Mouse (Mus musculus): Measurements from ENCODE around the gene Cntnap5a. TPM values are rescaled to one million over a fixed set of nuclear protein-coding genes. Genes with fewer than 3 reads are reported as not detected.

Cntnap5a gene
- total and polyA plus RNA-seq, 2 experiments from 2014 or later = 2.8 to 17.2 TPM

GRCm38 (mm10) chr1:115745569-115745968 is 61.0 kb downstream of the Cntnap5a start:
- no peak for ATAC-seq
- Histone ChIP-seq H3K4me2 (ENCODE audit: low read depth, low read length) (no peak overlapping the region), H3K27ac (no peak overlapping the region), H3K27me3 (ENCODE audit: insufficient read depth, low read length) (no peaks in the 10 kb centered on the region), H3K4me1 (ENCODE audit: insufficient read depth, low read length) (no peaks in the 10 kb centered on the region), H3K36me3 (ENCODE audit: insufficient read depth, low read length) (no peaks in the 10 kb centered on the region), H3K4me3 (ENCODE audit: low read length) (no peak overlapping the region), H3K9me3 (ENCODE audit: low read length) (no peaks in the 10 kb centered on the region), H3K9ac (replicated peaks; ENCODE audit: low read length) (no peak overlapping the region)
- DNase-seq (ENCODE audit: low spot score) = no peak
- no peak for TF ChIP-seq CTCF (IDR thresholded peaks at IDR 0.05; ENCODE audit: low read depth)

- no peak for ATAC-seq
- WGBS = 29% methylated on average over 5 of the region's 5 CpGs
- peak; percentile 16 for DNase-seq (ENCODE audit: low spot score)
- Histone ChIP-seq H3K27me3 (ENCODE audit: insufficient read depth, low read length) (no peaks in the 10 kb centered on the region), H3K27ac (no peak overlapping the region), H3K9ac (replicated peaks; ENCODE audit: low read length) (no peak overlapping the region), H3K9me3 (ENCODE audit: low read length) (no peaks in the 10 kb centered on the region), H3K4me1 (ENCODE audit: insufficient read depth, low read length) (no peaks in the 10 kb centered on the region), H3K36me3 (ENCODE audit: insufficient read depth, low read length) (no peaks in the 10 kb centered on the region), H3K4me3 (ENCODE audit: low read length) (no peak overlapping the region), H3K4me2 (ENCODE audit: low read depth, low read length) (no peak overlapping the region)
- no peak for TF ChIP-seq CTCF (IDR thresholded peaks at IDR 0.05; ENCODE audit: low read depth)
Observed at GRCm38 (mm10) chr1:115784737-115785136, 100.2 kb downstream of the Cntnap5a start.

GRCm38 (mm10) chr1:115842591-115842990 is 158.0 kb downstream of the Cntnap5a start:
- WGBS = 84% methylated on average over 4 of the region's 4 CpGs
- ATAC-seq (no peak), DNase-seq (ENCODE audit: low spot score) (no peak)
- Histone ChIP-seq H3K4me2 (ENCODE audit: low read depth, low read length) (no peak overlapping the region), H3K36me3 (ENCODE audit: insufficient read depth, low read length) (no peaks in the 10 kb centered on the region), H3K27me3 (ENCODE audit: insufficient read depth, low read length) (no peaks in the 10 kb centered on the region), H3K27ac (no peak overlapping the region), H3K9me3 (ENCODE audit: low read length) (no peaks in the 10 kb centered on the region), H3K4me3 (ENCODE audit: low read length) (no peak overlapping the region), H3K9ac (replicated peaks; ENCODE audit: low read length) (no peak overlapping the region), H3K4me1 (ENCODE audit: insufficient read depth, low read length) (no peaks in the 10 kb centered on the region)
- TF ChIP-seq CTCF (IDR thresholded peaks at IDR 0.05; ENCODE audit: low read depth) = no peak

GRCm38 (mm10) chr1:115847605-115848004 is 163.0 kb downstream of the Cntnap5a start:
- Histone ChIP-seq H3K36me3 (ENCODE audit: insufficient read depth, low read length) (no peaks in the 10 kb centered on the region), H3K27ac (no peak overlapping the region), H3K4me2 (ENCODE audit: low read depth, low read length) (no peak overlapping the region), H3K4me1 (ENCODE audit: insufficient read depth, low read length) (no peaks in the 10 kb centered on the region), H3K9me3 (ENCODE audit: low read length) (no peaks in the 10 kb centered on the region), H3K27me3 (ENCODE audit: insufficient read depth, low read length) (no peaks in the 10 kb centered on the region), H3K4me3 (ENCODE audit: low read length) (no peak overlapping the region), H3K9ac (replicated peaks; ENCODE audit: low read length) (no peak overlapping the region)
- DNase-seq (ENCODE audit: low spot score) (no peak), ATAC-seq (no peak)
- TF ChIP-seq CTCF (IDR thresholded peaks at IDR 0.05; ENCODE audit: low read depth) = no peak
- 49% methylated on average over 2 of the region's 2 CpGs for WGBS

- H3K9ac ChIP-seq (replicated peaks; ENCODE audit: low read length) = no peak overlapping the region
- H3K9me3 ChIP-seq (ENCODE audit: low read length) = no peaks in the 10 kb centered on the region
- TF ChIP-seq CTCF (IDR thresholded peaks at IDR 0.05; ENCODE audit: low read depth) = no peak
- H3K27me3 ChIP-seq (ENCODE audit: insufficient read depth, low read length) = no peaks in the 10 kb centered on the region
- DNase-seq (ENCODE audit: low spot score) = no peak
- no peaks in the 10 kb centered on the region for H3K36me3 ChIP-seq (ENCODE audit: insufficient read depth, low read length)
- H3K4me1 ChIP-seq (ENCODE audit: insufficient read depth, low read length) = no peaks in the 10 kb centered on the region
- no peak for ATAC-seq
- H3K27ac ChIP-seq = no peak overlapping the region
- H3K4me3 ChIP-seq (ENCODE audit: low read length) = no peak overlapping the region
- no peak overlapping the region for H3K4me2 ChIP-seq (ENCODE audit: low read depth, low read length)
Observed at GRCm38 (mm10) chr1:115852206-115852605, 167.7 kb downstream of the Cntnap5a start.

GRCm38 (mm10) chr1:115918396-115918795 is 233.8 kb downstream of the Cntnap5a start:
- no peak for DNase-seq (ENCODE audit: low spot score)
- 85% methylated on average over 1 of the region's 1 CpGs for WGBS

GRCm38 (mm10) chr1:115925953-115926665 is 241.6 kb downstream of the Cntnap5a start:
- Histone ChIP-seq H3K27me3 (ENCODE audit: insufficient read depth, low read length) (no peaks in the 10 kb centered on the region), H3K4me3 (ENCODE audit: low read length) (no peak overlapping the region), H3K9ac (replicated peaks; ENCODE audit: low read length) (no peak overlapping the region), H3K4me1 (ENCODE audit: insufficient read depth, low read length) (no peaks in the 10 kb centered on the region), H3K4me2 (ENCODE audit: low read depth, low read length) (no peak overlapping the region), H3K36me3 (ENCODE audit: insufficient read depth, low read length) (no peaks in the 10 kb centered on the region), H3K9me3 (ENCODE audit: low read length) (no peaks in the 10 kb centered on the region), H3K27ac (no peak overlapping the region)
- no peak for DNase-seq (ENCODE audit: low spot score)
- TF ChIP-seq CTCF (IDR thresholded peaks at IDR 0.05; ENCODE audit: low read depth) = no peak
- ATAC-seq = no peak
- 69% methylated on average over 1 of the region's 1 CpGs for WGBS

More at GRCm38 (mm10) chr1:115918396-115918795, 233.8 kb downstream of the Cntnap5a start:
- no peak overlapping the region for H3K27ac ChIP-seq
- peaks cover 7% of the 10 kb centered on the region for H3K9me3 ChIP-seq (ENCODE audit: low read length)
- H3K4me2 ChIP-seq (ENCODE audit: low read depth, low read length) = no peak overlapping the region
- no peak overlapping the region for H3K4me3 ChIP-seq (ENCODE audit: low read length)
- H3K27me3 ChIP-seq (ENCODE audit: insufficient read depth, low read length) = no peaks in the 10 kb centered on the region
- no peak for ATAC-seq
- no peak overlapping the region for H3K9ac ChIP-seq (replicated peaks; ENCODE audit: low read length)
- H3K4me1 ChIP-seq (ENCODE audit: insufficient read depth, low read length) = no peaks in the 10 kb centered on the region
- TF ChIP-seq CTCF (IDR thresholded peaks at IDR 0.05; ENCODE audit: low read depth) = no peak
- H3K36me3 ChIP-seq (ENCODE audit: insufficient read depth, low read length) = no peaks in the 10 kb centered on the region
